Mouse (Mus musculus): ENCODE results near the gene Foxg1.

Foxg1 gene

GRCm38 (mm10) chr12:49401119-49401795 is 18.8 kb downstream of the Foxg1 start:
- in situ Hi-C loops (cut with MboI; ENCODE audit: low sequenced_read_pairs) = no loop called here

- in situ Hi-C loops (cut with MboI; ENCODE audit: low sequenced_read_pairs) = no loop called here
These were observed 19.3 kb downstream of the Foxg1 start for GRCm38 (mm10) chr12:49401796-49402130.

DNA sequence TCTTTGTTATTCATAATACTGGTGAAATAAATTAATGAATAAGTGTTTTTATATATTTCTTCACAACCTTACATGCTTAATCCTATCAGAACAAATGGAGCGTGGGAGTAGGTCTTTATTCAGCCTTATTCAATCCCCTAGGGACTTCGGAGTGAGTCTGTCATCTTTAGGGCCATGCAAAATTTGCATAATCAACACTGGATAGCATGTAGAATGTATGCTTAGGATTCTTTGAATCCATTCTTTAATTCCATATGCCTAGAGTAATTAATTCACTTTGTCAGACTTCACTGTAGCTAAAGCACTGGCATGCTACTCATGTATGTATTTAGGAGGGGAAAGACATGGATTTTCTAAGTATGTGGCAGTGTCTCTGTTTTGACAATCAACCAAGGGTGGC is 27.4 kb downstream of the Foxg1 start:
- in situ Hi-C loops (cut with MboI; ENCODE audit: low sequenced_read_pairs) = no loop called here

DNA sequence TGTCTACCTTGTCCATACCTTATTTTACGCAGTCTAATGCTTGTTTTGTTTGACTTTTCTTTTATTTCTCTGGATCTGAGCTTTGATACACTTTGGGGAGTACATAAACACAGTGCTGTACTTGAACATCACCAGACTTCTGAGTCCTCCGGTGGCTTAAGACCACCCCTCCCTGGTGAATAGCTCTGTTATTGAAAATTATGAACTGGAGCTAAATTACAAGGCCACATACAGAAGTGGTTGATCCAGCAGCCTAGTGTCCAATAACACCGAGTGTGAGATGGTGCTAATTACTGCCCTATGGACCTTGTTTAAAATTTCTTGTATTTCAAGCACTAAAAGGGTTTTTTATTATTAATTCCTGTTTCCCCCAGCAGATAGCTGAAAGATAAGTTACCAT is 35.5 kb downstream of the Foxg1 start:
- in situ Hi-C loops (cut with MboI; ENCODE audit: low sequenced_read_pairs) = no loop called here
